Mouse (Mus musculus) R1 (cell line): ENCODE measurements around the gene Fam117b.

ENCODE experiments used
- DNase-seq: peaks from one replicate; pipeline ENCODE4 v3.0.0-alpha.2; 2018; ENCODE audit warnings: low read depth, low spot score

The Fam117b gene

DNA sequence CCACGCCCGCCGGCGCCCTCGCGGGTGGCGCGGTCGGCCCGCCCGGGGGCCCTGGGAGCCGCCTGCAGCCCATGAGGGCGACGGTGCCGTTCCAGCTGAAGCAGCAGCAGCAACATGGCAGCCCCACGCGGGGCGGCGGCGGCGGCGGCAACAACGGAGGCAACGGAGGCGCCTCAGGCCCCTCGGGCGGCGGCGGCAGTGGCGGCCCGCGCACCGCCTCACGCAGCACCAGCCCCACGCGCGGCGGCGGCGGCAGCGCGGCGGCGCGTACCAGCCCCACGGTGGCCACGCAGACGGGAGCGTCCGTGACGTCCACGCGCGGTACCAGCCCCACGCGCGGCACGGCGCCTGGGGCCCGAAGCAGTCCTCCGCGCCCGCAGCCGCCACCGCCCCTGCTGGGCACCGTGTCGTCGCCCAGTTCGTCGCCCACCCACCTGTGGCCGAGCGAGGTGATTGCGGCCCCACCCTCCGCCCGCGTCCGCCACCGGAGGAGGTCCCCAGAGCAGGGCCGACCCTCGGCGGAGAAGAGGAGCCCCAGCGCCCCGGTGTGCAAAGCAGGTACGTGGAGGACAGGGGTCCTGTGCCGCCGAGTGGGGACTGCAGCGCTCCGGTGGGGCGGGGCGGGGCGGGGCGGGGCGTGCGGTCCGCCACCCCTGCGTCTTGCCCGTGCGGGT is 526 bp downstream of the Fam117b start:
- no peak for DNase-seq

DNA sequence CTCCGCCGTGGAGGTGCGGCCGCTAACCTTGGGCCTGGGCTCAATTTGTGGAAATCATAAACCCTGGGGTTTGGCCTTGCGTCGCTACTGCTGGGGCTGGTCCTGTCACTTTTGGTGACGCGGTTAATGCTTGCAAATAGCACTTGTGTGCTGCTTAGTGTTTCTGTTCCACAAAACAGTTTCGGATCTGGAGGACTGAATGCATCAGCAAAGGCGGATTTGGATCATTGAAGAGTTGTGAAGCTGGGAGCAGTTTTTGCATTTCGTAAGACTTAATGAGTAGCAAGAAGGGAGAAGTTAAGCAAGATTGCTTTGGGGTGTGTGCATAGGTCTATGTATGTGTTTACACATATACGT is 1.0 kb downstream of the Fam117b start:
- DNase-seq: peak; percentile 61

DNA sequence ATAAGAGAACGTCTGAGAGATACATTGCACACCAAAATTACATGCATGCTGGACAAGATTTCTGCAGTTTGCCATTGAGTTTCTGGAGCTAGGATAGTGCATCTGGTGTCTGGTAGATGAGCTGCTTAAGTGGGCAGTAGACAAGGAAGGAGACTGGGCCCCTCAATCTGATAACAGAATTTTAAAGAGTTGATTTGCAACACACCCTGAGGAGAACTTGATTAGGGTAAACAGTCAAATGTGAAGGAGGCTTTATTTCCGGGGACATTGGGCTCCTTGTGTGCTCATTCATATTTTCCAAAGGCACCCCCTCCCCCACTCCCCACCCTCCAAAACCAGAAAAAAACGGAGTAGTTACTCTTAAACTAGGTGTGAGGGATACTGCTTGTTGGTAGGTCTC is 2.0 kb downstream of the Fam117b start:
- no peak for DNase-seq

DNA sequence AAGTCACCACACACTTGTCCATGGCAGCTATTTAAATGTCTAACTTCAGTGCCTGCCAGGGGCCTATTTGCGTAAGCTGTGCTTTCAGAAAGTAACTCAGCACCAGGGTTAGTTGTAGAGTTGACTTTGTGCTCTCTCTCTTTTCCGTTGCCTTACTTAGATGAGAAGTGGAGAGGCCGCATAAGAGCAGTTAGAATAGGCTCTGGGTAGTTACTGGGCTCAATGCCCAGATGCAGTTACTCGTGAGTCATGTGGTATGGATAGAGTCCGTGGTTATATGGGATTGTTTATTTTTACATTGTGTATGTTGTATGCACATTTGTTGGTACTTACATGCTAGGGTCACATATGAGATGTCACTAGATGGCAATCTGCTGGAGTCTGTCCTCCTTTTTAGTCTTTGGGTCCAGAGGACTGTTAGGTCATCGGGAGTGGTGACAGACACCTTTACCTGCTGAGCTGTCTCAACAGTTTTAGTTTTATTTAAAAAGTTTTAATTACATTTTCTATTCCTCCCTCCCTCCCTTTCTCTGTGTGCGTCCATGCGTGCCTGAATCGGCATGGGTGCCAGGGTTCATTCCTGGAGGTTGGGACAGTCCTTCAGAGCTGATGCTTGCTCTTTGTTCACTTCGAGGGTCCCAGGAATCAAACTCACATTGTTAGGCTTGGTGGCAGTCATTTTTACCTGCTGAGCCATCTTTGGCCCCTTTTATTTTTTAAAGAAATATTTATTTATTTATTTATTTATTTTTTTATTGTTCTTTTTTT is 3.2 kb downstream of the Fam117b start:
- no peak for DNase-seq

DNA sequence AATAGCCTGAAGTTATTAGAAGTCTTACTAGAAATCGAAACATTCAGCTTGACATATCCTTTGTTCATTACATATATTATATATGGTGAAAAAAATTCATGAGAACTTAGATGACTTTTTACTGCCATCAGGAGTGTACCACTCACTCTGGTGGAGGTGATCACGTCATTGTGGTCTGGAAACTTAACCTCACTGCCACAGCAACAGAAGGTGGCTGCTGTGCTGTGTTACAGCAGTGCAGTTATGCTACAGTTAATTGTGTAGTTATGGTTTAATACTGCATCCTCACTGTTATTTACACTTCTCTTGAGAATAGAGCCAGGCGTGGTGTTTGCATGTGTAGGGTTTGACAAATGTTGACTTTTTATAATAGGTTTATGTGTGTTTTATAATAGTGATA is 4.6 kb downstream of the Fam117b start:
- DNase-seq: no peak

DNA sequence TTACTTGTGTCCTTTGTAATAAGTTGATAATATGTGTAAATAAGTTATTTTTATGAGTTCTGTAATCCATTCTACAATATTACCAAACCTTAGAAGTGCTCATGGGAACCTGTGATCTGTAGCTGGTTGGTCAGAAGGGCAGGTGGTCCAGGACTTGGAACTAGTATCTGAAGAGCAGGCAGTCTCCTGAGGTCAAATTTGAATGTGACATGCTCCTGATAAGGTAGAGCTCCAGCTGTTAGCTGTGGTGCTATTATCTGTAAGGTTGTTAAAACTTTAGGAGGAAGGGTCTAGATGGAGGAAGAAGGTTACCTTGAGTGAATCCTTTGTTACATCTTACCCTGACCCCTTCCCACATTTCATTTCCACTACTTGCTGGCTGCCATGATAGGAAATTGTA is 5.3 kb downstream of the Fam117b start:
- DNase-seq: no peak

DNA sequence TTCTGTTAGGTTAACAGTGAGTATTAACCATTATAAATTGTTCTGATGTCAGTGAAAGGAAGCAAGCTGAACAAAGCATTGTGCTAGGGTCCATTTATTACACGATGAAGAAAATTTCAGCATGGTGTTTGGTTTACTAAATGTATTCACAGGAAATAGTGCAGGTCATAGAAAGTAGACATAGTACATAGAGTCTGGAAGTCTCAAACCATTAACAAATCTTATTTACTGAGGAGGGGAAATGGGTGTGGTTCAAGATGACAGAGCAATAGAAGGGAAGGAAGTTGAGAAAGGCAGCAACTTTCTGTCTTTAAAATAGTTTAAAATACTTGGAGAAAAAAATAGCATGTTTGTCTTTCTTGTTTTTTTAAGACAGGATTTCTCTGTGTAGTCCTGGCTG is 10.4 kb downstream of the Fam117b start:
- no peak for DNase-seq

DNA sequence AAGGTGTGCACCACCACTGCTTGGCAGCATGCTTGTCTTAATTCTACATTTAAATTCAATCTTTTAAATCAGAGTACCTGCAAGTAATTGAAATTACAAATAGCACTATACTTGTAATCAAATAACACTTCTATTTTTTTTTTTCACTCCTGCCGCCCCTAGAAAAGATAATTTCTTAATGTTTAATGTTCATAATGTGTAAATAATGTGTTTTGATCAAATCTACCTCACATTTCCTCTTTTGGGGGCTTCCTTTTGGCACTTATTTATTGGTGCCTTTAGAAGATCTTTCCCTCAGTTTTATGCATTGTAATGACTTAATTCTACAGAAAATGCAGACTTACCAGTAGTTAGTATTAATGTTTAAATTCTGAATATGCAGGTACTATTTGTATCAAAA is 10.9 kb downstream of the Fam117b start:
- DNase-seq: no peak

DNA sequence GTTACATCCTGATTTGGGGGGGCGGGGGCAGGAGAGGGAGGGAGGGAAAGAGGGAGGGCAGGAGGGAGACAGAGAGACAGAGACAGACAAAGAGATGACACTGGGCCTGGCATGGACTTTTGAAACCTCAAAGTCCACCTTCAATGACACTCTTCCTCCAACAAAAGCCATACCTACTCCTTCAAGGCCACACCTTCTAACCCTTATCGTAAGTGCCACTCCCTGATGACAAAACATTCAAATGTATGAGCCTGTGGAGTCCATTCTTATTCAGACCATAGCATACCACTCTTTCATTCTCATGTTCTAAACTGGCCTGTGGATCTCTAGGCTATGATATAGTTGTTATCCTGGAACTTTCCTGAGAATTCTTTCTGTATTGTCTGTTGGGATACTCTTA is 11.6 kb downstream of the Fam117b start:
- peak; percentile 78 for DNase-seq

DNA sequence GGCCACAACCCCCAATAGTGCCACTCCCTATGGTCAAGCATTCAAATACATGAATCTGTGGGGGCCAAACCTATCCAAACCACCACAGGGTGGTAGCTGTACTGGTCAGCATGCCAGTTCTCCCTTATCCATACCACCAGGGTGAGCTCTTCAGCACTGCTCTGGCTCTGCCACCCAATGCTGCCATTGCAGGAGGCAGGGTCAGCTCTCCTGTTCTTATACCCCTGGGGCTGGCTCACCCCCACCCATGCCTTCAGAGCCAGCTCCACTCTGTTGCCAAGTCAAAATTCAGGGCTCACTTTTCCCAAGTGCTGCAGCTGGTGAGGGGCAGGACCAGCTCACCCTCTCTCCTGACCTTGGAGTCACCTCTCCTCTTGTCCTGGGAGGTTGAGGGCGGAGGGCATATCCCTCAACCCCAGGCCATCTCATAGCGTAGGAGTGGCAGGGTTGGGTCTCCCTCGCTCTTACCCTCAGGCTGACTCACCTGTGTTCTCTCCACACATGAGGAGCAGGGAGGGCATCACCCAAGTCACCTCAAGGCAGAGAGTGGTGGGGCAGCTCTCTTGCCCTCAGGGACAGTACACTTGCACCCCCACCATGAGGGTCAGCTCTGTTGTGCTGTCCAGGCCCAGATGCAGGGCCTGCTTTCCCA is 13.3 kb downstream of the Fam117b start:
- no peak for DNase-seq

DNA sequence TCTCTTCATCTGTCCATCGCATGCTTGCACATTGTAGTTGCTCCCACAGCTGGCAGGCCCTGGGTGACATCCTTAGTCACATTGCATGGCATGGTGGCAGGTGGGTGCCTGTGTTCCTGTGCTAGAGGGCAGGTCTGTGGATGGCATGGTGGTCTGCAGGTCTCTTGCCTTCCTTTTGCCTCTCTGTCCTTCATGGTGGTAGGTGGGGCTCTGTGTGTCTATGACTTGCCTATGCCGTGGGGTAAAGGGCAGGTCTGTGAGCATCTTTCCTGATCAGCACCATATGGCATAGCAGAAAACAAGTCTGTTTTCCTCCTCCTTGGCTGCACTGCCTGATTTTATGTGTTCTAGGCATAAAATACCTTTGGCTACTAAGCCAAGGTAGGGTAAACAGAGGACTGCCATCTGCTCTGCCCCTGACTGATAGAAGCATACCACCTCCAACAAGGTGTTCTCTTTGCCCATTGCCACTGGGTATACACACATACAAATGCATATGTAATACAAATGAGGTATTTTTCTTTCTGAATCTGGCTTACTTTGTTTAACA is 14.4 kb downstream of the Fam117b start:
- DNase-seq: no peak

DNA sequence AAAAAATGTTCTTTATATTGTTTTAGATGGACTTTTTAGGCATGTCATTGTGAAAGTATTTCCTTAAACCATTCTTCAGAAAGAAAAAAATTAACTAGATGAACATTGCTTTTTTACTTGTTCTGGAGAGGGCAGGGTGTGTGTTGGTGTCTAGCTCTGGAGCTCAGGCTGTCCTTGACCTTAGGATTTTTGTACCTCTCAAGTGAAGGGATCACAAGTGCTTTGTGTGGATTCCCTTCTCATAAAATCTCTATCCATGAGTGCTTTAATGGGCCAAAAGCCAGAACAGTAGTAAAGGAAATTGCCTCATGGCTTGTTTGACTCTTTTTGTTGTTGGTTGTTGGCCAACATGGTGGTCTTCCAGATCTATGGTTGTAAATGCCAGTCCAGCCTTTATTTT is 18.1 kb downstream of the Fam117b start:
- no peak for DNase-seq

DNA sequence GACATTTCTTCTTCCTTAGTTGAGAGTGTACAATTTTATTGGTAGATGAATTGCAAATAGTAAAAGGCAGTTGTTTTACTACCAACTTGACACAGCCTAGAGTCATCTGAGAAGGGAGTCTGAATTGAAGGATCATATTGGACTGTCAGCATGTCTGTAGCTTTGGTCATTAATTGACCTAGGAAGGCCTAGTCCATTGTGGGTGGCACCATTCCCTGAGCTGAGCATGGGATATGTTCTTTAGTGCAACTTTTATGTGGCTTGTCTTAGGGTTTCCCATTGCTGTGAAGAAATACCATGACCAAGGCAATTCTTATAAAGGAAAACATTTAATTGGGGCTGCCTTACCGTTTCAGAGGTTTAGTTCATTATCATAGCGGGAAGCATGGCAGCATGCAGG is 20.2 kb downstream of the Fam117b start:
- DNase-seq: no peak

DNA sequence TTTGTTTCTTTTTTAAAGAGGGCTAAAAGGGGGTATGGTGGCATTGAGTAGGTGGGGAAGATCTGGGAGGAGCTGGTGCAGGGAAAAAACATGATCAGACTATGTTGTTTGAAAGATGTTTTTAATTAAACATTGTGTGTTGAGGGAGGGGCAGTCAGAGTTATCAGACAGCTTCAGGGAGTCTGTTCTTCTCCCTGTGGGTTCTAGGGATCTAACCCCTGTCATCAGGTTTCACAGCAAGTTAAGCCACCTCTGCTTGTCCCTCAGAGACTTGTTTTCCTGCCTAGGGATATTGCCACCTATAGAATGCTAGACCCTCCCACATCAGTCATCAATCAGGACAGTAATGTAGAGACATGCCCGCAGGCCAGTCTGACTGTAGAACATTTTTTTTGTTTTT is 28.3 kb downstream of the Fam117b start:
- DNase-seq: no peak

DNA sequence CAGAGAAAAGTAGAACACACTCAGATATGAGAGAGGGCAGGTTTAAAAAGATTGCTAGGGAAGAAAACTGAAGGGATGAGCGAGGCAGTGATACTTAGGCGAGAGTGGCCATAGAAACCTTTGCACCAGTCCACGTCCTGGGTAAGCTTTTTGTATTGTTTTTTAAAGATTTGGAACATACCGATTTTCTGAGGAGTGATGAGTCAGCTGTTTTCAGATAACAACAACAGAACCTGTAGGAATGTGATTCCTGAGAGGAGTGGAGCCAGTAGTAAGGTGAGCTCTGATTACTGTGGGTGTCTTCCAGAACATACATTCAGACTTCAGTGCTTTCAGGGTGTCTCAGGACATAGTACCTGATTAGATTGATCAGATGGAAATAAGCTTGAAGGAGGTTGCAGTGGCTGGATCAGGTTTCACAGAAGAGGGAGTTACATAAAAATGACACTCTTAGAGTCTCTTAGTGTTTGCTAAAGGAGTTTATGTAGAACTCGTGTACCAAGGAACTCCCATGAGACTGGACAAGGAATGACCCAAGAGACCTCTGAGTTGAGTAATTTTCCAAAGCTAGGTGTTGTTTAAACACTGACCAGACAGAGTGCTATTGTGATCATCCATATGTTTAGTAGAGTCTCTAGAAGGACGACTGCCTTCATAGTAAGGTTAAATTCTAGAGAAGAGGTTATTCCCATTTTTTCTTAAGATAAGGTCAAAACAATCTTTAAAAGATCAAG is 29.4 kb downstream of the Fam117b start:
- DNase-seq: peak; percentile 25

DNA sequence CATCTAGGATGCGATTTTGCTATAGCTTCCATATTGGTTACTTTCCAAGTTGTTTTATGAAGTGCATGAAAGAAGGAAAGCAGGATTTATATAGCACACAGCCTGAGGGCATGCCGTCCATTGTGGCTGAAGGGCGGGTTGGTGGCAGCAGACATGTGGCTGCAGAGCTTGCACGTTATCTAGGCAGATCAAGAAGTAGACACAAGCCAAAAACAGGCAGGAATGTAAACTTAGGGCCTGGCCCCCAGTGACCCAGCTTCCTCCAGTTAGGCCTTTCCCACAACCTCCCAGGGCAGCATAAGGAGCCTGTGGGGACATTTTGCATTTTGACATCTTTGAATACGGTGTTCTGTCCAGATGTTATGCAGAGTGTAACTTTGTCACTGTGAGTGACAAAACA is 31.0 kb downstream of the Fam117b start:
- DNase-seq: no peak

DNA sequence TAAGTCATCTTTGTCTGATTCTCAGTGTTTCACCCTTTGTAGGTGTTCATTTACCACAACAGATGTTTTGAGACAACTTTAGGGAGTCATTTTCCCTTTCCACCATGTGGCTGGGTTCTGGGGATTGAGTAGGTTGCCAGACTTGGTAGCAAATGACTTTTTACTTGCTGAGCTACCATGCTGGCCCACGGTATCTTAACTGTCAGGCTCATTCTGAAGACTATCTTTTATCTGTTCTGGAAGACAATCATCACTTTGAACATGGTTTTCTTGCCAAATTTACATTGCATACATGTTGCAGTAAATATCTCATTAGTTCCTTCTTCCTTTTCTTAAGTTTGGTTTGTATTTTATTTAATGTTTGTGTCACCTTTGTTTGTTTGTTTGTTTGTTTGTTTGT is 33.2 kb downstream of the Fam117b start:
- DNase-seq: no peak

DNA sequence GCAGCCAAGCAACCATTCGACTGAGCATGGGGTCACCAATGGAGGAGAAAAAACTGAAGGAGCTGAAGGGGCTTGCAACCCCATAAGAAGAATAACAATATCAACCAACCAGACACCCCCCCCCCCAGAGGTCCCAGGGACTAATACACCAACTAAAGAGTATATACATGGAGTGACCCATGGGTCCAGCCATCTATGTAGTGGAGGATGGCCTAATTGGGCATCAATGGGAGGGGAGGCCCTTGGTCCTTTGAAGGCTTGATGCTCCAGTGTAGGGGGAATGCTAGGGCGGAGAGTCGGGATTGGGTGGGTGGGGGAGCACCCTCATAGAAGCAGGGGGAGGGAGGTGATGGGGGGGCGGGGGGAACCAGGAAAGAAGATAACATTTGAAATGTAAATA is 34.7 kb downstream of the Fam117b start:
- DNase-seq: no peak

DNA sequence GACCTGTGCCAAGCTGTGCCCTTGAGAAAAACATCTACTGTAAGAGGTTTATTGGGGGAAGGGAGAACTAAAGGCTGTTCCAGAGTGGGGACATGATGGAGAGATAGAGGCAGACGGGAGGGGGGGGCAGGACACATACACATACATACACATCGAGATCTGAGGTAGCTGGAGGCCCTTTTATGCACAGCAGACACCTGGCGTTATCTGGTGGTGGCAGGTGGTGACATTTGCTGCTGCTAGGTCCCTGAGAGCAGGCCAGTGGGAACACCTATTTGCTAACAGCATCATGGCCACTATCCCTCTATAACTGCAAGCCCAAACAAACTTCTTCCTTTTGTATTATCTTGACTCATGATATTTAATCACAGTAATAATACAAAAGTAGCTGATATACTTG is 44.4 kb downstream of the Fam117b start:
- no peak for DNase-seq

DNA sequence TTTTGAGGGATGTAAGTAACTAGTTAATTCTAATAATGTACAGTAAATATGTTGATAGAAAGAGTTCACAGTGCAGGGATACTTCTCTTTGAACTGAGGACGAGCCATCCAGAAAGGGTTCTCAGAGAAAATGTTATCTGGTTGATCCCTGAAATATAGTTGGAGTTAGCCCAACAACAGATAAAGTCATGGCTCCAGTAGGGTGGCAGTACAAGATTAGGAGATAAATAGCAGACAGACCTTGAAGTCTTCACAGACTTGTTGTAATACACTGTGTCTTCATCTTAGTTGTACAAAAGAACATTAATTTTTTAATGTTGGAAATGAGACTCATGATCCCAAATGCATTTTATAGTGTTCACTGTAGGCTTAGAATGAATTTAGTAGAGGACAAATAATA is 47.1 kb downstream of the Fam117b start:
- DNase-seq: no peak

DNA sequence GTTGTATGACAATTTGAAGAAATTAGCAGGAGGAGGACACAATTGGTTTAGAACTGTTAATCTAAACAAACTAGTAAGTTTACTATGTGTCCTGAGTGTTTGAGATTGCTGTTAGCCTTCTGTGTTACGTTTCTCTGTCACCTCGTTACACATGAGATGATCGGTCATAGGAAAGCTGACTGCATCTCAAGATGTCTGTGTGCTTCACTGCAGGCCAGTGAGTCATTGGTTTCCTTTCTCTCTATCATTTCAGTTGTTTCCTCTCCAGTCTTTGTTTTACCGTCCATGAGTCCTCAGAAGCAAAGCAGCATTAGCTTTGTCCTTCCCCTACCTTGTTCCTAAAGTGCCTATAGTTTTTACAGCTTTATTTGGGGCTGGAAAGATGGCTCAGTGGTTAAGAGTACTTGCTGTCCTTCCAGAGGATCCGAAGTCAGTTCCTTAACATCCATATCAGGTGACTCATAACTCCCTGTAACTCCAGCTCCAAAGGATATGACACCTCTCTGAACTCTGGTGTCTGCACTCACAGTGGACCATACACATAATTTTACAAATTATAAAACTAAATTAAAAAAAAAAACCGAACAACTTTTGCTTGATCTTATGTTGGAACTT is 53.5 kb downstream of the Fam117b start:
- no peak for DNase-seq

DNA sequence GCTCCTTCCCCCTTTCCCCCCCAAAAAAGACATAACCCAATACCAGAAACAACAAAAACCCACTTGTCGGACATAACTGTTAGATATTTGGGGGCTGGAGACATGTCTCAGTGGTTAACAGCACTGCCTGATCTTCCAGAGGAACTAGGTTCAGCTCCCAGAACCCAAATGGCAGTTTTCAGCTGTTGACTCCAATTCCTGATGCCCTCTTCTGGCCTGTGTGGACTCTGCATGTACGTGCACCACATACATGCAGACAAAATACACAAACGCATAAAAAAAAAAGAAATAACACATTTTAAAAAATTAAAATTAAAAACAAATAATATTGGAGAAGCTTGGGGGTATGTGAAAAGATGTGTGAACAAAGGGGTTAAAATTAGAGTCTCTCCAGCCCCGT is 54.5 kb downstream of the Fam117b start:
- DNase-seq: no peak
